Mouse (Mus musculus) myocyte (in vitro differentiated cells): ENCODE data around the gene Gm14137.

Experiments
- E2F4 ChIP-seq: IDR thresholded peaks from one replicate; pipeline ENCODE4 v1.6.1; 2011; ENCODE audit warnings: mild to moderate bottlenecking, control low read depth, moderate library complexity; ENCODE audit not compliant: insufficient read depth
- MYOD1 ChIP-seq, 3 experiments: IDR thresholded peaks; one replicate each; pipeline ENCODE4 v1.6.1; 2011; ENCODE audit warnings: control low read depth in 2 of 3, low read depth in 2 of 3, mild to moderate bottlenecking in 2 of 3, moderate library complexity in 1 of 3; ENCODE audit not compliant: insufficient read length in 2 of 3, control insufficient read depth in 1 of 3
- POLR2A ChIP-seq: IDR thresholded peaks from one replicate; pipeline ENCODE4 v1.6.1; 2011; ENCODE audit warnings: low read depth, mild to moderate bottlenecking, control low read depth, moderate library complexity; ENCODE audit not compliant: insufficient read length
- POLR2AphosphoS2 ChIP-seq: IDR thresholded peaks from one replicate; pipeline ENCODE4 v1.6.1; 2011; ENCODE audit warnings: low read depth, control low read depth; ENCODE audit not compliant: insufficient read length
- TCF12 ChIP-seq: IDR thresholded peaks from one replicate; pipeline ENCODE4 v1.6.1; 2011; ENCODE audit warnings: mild to moderate bottlenecking, control low read depth; ENCODE audit not compliant: poor library complexity, insufficient read depth, severe bottlenecking
- USF1 ChIP-seq: IDR thresholded peaks from one replicate; pipeline ENCODE4 v1.6.1; 2011; ENCODE audit warnings: low read depth, mild to moderate bottlenecking, control low read depth, moderate library complexity

DNA sequence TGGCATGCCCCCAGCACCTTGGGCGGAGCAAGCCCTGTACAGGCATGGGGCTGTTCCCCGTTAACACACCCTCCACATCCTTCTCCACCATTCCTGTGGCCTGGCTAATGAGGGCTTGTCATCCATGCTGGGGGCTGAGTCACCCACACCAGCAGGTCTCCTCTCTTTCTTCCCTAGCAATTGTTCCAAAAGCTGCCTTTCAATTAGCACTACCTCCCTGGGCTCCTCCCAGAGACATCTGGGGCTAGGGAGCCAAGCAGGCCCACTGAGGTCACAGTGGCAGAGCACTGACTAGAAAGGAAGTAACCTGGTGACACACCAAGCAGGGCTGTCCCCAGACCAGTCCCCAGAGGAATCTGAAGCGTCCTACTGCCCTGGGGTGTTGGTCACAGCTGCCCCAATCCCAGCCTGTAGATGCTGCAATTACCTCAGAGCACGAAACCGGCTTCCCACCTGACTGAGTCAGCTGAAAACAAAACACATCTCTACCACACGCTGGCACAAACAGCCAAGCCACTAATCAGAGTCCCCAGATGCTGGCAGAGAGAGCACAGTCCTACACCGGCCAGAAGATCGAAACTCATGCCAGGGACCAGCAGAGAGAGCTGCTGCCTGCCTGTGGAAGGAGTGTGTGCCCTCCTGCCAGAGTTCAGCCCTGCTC is at the start of gene Gm14137:
- TF ChIP-seq TCF12 (no peak), MYOD1 (IDR thresholded peaks at IDR 0.05; ENCODE audit: control insufficient read depth in 1 of 3, insufficient read length in 2 of 3, low read depth in 2 of 3) (peak in 1 of 3 experiments; percentile 61), POLR2A (peak; percentile 32), POLR2AphosphoS2 (peak; percentile 38), E2F4 (no peak), USF1 (peak; percentile 4)
